Mouse (Mus musculus): Measurements from ENCODE around the gene Sesn3. TPM values are rescaled to one million over a fixed set of nuclear protein-coding genes. Genes with fewer than 3 reads are reported as not detected.
"Not testable (repeated sequence)": the region's sequence is repeated elsewhere in the genome, so short reads cannot be mapped to it uniquely, and the experiment has no call there.

Gene Sesn3
- total RNA-seq (2014; rRNA removed): 29.8 and 40.5 TPM in 2 replicates
- 9.3 and 16.3 TPM in 2 replicates for polyA plus RNA-seq (2015; fragmentation: Nextera tagmentation; extraction: Ambion mirVana)

- H3K27me3 ChIP-seq (ENCODE audit: insufficient read depth, low read length): no peaks in the 10 kb centered on the region
- TF ChIP-seq CTCF (IDR thresholded peaks at IDR 0.05; ENCODE audit: low read depth): peak; percentile 50
These were observed at the start of gene Sesn3 for GRCm38 (mm10) chr9:14274986-14275720. Gene Sesn3, plus strand, starts transcription at chr9:14275067.

GRCm38 (mm10) chr9:14227086-14227485 is 47.8 kb upstream of the Sesn3 start:
- not testable (repeated sequence) for H3K27me3 ChIP-seq (ENCODE audit: insufficient read depth, low read length); DNase-seq; H3K4me3 ChIP-seq (ENCODE audit: low read depth, low read length); H3K27ac ChIP-seq (ENCODE audit: low read depth, low read length); ATAC-seq; H3K36me3 ChIP-seq (ENCODE audit: insufficient read depth); H3K4me2 ChIP-seq (ENCODE audit: low read depth); H3K9me3 ChIP-seq (ENCODE audit: low read length); H3K9ac ChIP-seq; H3K4me1 ChIP-seq (ENCODE audit: insufficient read depth)
- 85% methylated on average over 2 of the region's 2 CpGs for WGBS

More at GRCm38 (mm10) chr9:14274986-14275720, at the start of gene Sesn3:
- no peaks in the 10 kb centered on the region for H3K36me3 ChIP-seq (ENCODE audit: insufficient read depth)
- H3K4me1 ChIP-seq (ENCODE audit: insufficient read depth): 0 out of 2 replicates have a peak, but pooled peaks cover 4% of the 10 kb centered on the region
- H3K4me3 ChIP-seq (ENCODE audit: low read depth, low read length): peak within 1 kb of the TSS; percentile 90
- peak within 1 kb of the TSS; percentile 88 for H3K27ac ChIP-seq (ENCODE audit: low read depth, low read length)
- ATAC-seq (peak; percentile 58), DNase-seq (peak; percentile 85)
- H3K4me2 ChIP-seq (ENCODE audit: low read depth): peak within 1 kb of the TSS; percentile 54
- peak within 1 kb of the TSS; percentile 52 for H3K9ac ChIP-seq
- no peaks in the 10 kb centered on the region for H3K9me3 ChIP-seq (ENCODE audit: low read length)
- WGBS: 2% methylated on average over 25 of the region's 25 CpGs

- Histone ChIP-seq H3K27ac (ENCODE audit: low read depth, low read length) (no peak overlapping the region), H3K4me3 (ENCODE audit: low read depth, low read length) (no peak overlapping the region), H3K9me3 (ENCODE audit: low read length) (no peaks in the 10 kb centered on the region), H3K4me1 (ENCODE audit: insufficient read depth) (no peaks in the 10 kb centered on the region), H3K4me2 (ENCODE audit: low read depth) (no peak overlapping the region), H3K27me3 (ENCODE audit: insufficient read depth, low read length) (no peaks in the 10 kb centered on the region), H3K36me3 (ENCODE audit: insufficient read depth) (no peaks in the 10 kb centered on the region), H3K9ac (no peak overlapping the region)
- DNase-seq (no peak), ATAC-seq (no peak)
- TF ChIP-seq CTCF (IDR thresholded peaks at IDR 0.05; ENCODE audit: low read depth): no peak
- 50% methylated on average over 7 of the region's 7 CpGs for WGBS
These were observed 41.0 kb upstream of the Sesn3 start for GRCm38 (mm10) chr9:14233702-14234373.

- no peak for TF ChIP-seq CTCF (IDR thresholded peaks at IDR 0.05; ENCODE audit: low read depth)
These were observed 39.6 kb upstream of the Sesn3 start for GRCm38 (mm10) chr9:14235286-14235685.

GRCm38 (mm10) chr9:14241003-14241402 is 33.9 kb upstream of the Sesn3 start:
- DNase-seq; H3K27me3 ChIP-seq (ENCODE audit: insufficient read depth, low read length); H3K9me3 ChIP-seq (ENCODE audit: low read length); H3K27ac ChIP-seq (ENCODE audit: low read depth, low read length); H3K9ac ChIP-seq; H3K4me2 ChIP-seq (ENCODE audit: low read depth); ATAC-seq; H3K36me3 ChIP-seq (ENCODE audit: insufficient read depth); H3K4me1 ChIP-seq (ENCODE audit: insufficient read depth); H3K4me3 ChIP-seq (ENCODE audit: low read depth, low read length): not testable (repeated sequence)
- WGBS: 67% methylated on average over 1 of the region's 1 CpGs

More at GRCm38 (mm10) chr9:14235286-14235685, 39.6 kb upstream of the Sesn3 start:
- Histone ChIP-seq H3K36me3 (ENCODE audit: insufficient read depth) (no peaks in the 10 kb centered on the region), H3K4me1 (ENCODE audit: insufficient read depth) (no peaks in the 10 kb centered on the region), H3K9me3 (ENCODE audit: low read length) (no peaks in the 10 kb centered on the region), H3K27me3 (ENCODE audit: insufficient read depth, low read length) (no peaks in the 10 kb centered on the region), H3K9ac (no peak overlapping the region), H3K4me2 (ENCODE audit: low read depth) (no peak overlapping the region), H3K4me3 (ENCODE audit: low read depth, low read length) (no peak overlapping the region), H3K27ac (ENCODE audit: low read depth, low read length) (no peak overlapping the region)
- DNase-seq (no peak), ATAC-seq (no peak)
- WGBS: 87% methylated on average over 2 of the region's 2 CpGs

GRCm38 (mm10) chr9:14242308-14242707 is 32.6 kb upstream of the Sesn3 start:
- no peak overlapping the region for H3K4me3 ChIP-seq (ENCODE audit: low read depth, low read length)
- ATAC-seq: no peak
- WGBS: 51% methylated on average over 2 of the region's 2 CpGs

GRCm38 (mm10) chr9:14244528-14244927 is 30.3 kb upstream of the Sesn3 start:
- Histone ChIP-seq H3K27me3 (ENCODE audit: insufficient read depth, low read length) (no peaks in the 10 kb centered on the region), H3K4me2 (ENCODE audit: low read depth) (no peak overlapping the region), H3K9ac (no peak overlapping the region), H3K9me3 (ENCODE audit: low read length) (no peaks in the 10 kb centered on the region), H3K36me3 (ENCODE audit: insufficient read depth) (no peaks in the 10 kb centered on the region), H3K4me1 (ENCODE audit: insufficient read depth) (no peaks in the 10 kb centered on the region), H3K4me3 (ENCODE audit: low read depth, low read length) (no peak overlapping the region), H3K27ac (ENCODE audit: low read depth, low read length) (no peak overlapping the region)
- ATAC-seq (no peak), DNase-seq (no peak)
- no peak for TF ChIP-seq CTCF (IDR thresholded peaks at IDR 0.05; ENCODE audit: low read depth)
- WGBS: 28% methylated on average over 9 of the region's 9 CpGs

More at GRCm38 (mm10) chr9:14242308-14242707, 32.6 kb upstream of the Sesn3 start:
- TF ChIP-seq CTCF (IDR thresholded peaks at IDR 0.05; ENCODE audit: low read depth): no peak
- Histone ChIP-seq H3K36me3 (ENCODE audit: insufficient read depth) (no peaks in the 10 kb centered on the region), H3K9me3 (ENCODE audit: low read length) (no peaks in the 10 kb centered on the region), H3K4me2 (ENCODE audit: low read depth) (no peak overlapping the region), H3K27me3 (ENCODE audit: insufficient read depth, low read length) (no peaks in the 10 kb centered on the region), H3K9ac (no peak overlapping the region), H3K27ac (ENCODE audit: low read depth, low read length) (no peak overlapping the region), H3K4me1 (ENCODE audit: insufficient read depth) (no peaks in the 10 kb centered on the region)
- DNase-seq: no peak
